Mouse (Mus musculus): ENCODE measurements around the gene Cpm. TPM values are rescaled to one million over a fixed set of nuclear protein-coding genes. Genes with fewer than 3 reads are reported as not detected.

Cpm gene
- polyA plus RNA-seq, 1 experiment from 2014 or later = 49.3 TPM

- H3K4me3 ChIP-seq = no peak overlapping the region
- no peaks in the 10 kb centered on the region for H3K9me3 ChIP-seq
- ATAC-seq (ENCODE audit: borderline replicate concordance, extremely low read depth, low FRiP score, low TSS enrichment) = no peak
- H3K4me1 ChIP-seq = no peaks in the 10 kb centered on the region
- H3K27me3 ChIP-seq = no peaks in the 10 kb centered on the region
- no peak overlapping the region for H3K27ac ChIP-seq
- 0 out of 2 replicates have a peak, but pooled peaks cover 3% of the 10 kb centered on the region for H3K36me3 ChIP-seq
- 69% methylated on average over 14 of the region's 14 CpGs for WGBS
- H3K4me2 ChIP-seq = no peak overlapping the region
- no peak overlapping the region for H3K9ac ChIP-seq
Observed at GRCm38 (mm10) chr10:117681999-117682857, 52.9 kb downstream of the Cpm start.

DNA sequence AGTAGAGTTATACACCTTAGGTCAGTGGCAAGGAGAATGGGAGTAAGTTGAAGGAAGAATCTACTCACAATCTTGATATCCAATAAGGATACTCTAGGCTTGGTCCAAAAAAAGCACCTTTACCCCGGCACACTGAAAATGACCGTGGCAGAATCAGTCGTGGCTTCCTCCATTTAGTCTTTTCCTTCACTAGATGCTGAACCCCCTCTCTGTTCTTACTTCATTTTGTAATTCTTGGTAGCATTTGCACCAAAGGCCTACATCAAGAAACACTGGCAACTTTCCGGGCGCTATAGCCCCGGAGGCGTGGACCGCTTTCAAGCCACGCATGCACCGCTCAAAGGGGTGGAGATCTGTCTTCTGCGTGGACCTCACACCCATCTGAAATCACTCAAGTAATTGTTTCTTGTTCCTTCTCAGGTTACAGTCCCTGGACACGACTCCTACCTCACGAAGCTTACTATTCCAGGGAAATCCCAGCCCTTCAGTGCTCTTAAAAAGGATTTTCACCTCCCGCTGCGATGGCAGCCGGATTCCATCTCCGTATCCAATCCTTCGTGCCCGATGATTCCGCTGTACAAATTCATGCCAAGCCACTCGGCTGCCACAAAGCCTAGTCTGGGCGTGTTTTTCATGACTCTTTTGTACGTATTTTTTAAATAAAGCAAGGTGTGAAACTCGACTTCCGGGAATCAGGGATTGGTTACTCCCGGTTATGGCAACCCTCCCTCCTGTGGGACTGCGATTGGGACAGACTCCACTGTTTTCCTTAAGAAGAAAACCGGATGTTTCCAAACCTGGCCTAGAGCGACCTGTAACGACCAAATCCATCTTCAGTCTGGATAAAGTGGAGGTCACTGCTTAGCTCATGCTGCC lies 53.8 kb downstream of the Cpm start:
- ATAC-seq (ENCODE audit: borderline replicate concordance, extremely low read depth, low FRiP score, low TSS enrichment) = no peak
- H3K4me1 ChIP-seq = no peaks in the 10 kb centered on the region
- no peak overlapping the region for H3K4me2 ChIP-seq
- 77% methylated on average over 30 of the region's 30 CpGs for WGBS
- H3K36me3 ChIP-seq = peaks cover 9% of the 10 kb centered on the region; the same call in 1 of the 2 replicates
- no peak overlapping the region for H3K9ac ChIP-seq
- no peaks in the 10 kb centered on the region for H3K27me3 ChIP-seq
- H3K27ac ChIP-seq = no peak overlapping the region
- no peak overlapping the region for H3K4me3 ChIP-seq
- no peaks in the 10 kb centered on the region for H3K9me3 ChIP-seq

- H3K4me1 ChIP-seq = no peaks in the 10 kb centered on the region
- ATAC-seq (ENCODE audit: borderline replicate concordance, extremely low read depth, low FRiP score, low TSS enrichment) = no peak
- no peaks in the 10 kb centered on the region for H3K27me3 ChIP-seq
- no peak overlapping the region for H3K4me2 ChIP-seq
- H3K9me3 ChIP-seq = no peaks in the 10 kb centered on the region
- no peak overlapping the region for H3K27ac ChIP-seq
- H3K9ac ChIP-seq = no peak overlapping the region
- H3K36me3 ChIP-seq = peaks cover 15% of the 10 kb centered on the region
- no peak overlapping the region for H3K4me3 ChIP-seq
- 82% methylated on average over 9 of the region's 9 CpGs for WGBS
Observed at GRCm38 (mm10) chr10:117683734-117684037, 54.4 kb downstream of the Cpm start.

DNA sequence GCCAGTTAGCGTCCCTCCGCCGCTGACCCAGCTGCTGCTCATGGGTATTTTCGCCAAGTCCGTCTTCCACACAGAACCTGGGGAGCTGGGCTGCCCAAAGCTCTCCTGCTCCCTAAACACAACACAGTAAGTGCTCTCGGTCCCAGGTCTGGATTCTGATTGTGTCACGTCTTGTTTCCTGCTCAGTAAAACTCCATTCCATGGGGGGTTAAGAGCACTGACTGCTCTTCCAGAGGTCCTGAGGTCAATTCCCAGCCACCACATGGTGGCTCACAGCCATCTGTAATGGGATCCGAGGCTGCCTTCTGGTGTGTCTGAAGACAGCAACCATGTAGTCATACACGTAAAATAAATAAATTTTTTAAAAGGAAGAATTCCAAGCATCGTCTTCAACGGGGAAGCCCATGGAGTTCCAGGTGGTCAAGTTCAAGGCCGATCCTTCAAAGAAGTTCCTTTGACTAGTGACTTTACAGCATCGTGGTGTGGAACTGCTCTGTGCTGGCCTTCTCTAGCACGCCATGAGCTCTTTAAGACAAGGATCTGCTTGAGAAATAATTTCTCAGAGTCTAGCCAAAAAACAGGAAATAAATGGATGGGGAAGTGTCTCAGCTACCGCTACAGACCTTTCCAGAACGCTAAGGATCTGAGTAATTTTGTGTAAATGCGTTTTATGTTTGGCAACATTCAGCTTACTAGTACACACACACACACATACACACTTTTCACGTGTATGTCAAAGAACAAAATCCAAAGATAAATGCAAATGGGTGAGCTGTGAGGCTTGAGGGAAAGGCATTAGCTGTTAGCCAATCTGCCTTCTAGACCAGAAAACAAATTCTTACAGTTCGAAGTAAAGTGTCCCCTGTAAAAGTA lies 55.2 kb downstream of the Cpm start:
- Histone ChIP-seq H3K27ac (no peak overlapping the region), H3K4me2 (no peak overlapping the region), H3K4me3 (no peak overlapping the region), H3K9me3 (no peaks in the 10 kb centered on the region), H3K9ac (no peak overlapping the region), H3K27me3 (no peaks in the 10 kb centered on the region), H3K36me3 (peaks cover 23% of the 10 kb centered on the region), H3K4me1 (no peaks in the 10 kb centered on the region)
- ATAC-seq (ENCODE audit: borderline replicate concordance, extremely low read depth, low FRiP score, low TSS enrichment) = no peak
- WGBS = 77% methylated on average over 19 of the region's 19 CpGs

DNA sequence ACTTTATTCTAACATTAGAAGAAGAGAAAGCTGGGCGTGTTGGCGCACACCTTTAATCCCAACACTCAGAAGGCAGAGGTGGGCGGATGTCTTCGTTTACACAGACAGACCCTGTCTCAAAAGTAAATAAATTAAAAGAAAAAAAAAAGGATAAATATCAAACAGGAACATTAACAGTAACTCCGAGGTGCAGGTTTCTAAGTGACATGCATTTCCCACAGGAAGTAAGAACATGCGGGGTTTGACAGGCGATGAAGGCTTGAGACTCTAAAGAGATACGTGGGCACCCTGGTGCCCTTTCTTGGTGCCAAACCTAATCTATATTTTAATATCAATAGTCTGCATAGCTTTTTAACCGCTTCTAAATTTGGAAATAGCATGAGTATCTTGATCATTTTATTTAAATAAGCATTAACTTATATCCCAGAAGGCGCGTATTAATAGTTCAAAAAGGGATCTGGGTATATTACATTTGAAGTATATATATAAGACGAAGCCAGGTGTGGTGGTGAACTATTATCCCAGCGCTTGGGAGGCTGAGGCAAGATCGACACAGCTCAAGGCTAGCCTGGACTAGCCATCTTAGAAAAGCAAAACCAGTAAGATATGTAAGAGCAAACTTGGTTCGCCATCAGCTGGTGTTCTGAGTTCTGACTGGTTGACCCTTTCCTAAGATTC lies 56.0 kb downstream of the Cpm start:
- Histone ChIP-seq H3K4me3 (no peak overlapping the region), H3K4me2 (no peak overlapping the region), H3K4me1 (no peaks in the 10 kb centered on the region), H3K36me3 (peaks cover 30% of the 10 kb centered on the region), H3K27ac (no peak overlapping the region), H3K27me3 (no peaks in the 10 kb centered on the region), H3K9me3 (no peaks in the 10 kb centered on the region), H3K9ac (no peak overlapping the region)
- 80% methylated on average over 15 of the region's 15 CpGs for WGBS
- ATAC-seq (ENCODE audit: borderline replicate concordance, extremely low read depth, low FRiP score, low TSS enrichment) = no peak

DNA sequence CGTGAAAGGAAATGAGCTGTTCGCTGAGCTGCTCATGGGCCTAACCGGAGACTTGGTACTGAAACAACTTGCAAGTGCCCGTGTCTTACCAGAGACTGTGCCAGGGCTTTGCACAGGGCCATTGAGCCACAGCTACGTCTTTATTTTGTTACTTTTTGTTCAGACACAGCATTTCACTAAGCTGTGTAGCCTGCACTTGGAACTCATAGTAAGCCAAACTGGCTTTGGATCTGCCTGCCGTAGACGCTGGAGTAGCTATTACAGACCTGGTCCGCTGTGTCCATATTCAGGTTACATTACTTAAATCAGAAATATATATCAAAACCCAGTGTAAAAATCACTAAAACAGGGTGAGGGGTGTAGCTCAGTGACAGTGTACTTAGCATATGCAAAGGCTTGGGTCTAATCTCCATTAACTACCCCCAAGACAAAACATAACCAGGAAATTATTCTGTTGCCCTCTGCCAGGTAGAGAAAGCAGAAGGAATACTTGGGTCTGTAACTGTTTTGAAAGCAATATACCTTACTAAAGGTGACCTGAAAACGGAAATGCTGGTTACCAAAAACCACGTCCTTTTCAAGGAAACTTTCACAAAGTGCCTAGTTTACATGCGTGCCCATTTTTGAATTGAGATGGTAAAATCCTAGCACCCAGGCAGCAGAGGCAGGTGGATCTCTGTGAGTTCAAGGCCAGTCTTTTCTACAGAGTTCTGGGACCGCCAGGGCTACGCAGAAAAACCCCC lies 56.7 kb downstream of the Cpm start:
- Histone ChIP-seq H3K36me3 (peaks cover 37% of the 10 kb centered on the region), H3K9ac (no peak overlapping the region), H3K4me3 (no peak overlapping the region), H3K4me1 (no peaks in the 10 kb centered on the region), H3K4me2 (no peak overlapping the region), H3K27me3 (no peaks in the 10 kb centered on the region), H3K9me3 (no peaks in the 10 kb centered on the region), H3K27ac (no peak overlapping the region)
- ATAC-seq (ENCODE audit: borderline replicate concordance, extremely low read depth, low FRiP score, low TSS enrichment) = no peak
- 89% methylated on average over 13 of the region's 13 CpGs for WGBS

DNA sequence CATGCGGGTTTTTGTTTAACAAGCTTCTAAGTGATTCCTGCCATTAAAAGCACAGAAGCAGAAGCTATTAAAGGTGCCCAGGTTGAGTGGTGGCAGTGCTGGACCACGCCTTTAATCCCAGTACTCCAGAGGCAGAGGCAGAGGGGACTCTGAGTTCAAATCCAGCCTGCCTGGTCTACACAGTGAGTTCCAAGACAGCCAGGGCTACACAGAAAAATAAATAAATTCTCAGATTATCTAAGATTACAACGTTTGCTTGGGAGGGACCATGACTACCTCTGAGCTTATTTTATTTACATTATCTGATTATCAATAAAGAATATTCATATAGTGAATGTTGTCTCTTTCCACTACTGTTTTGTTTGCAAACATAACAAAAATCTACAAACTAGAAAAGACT lies 57.7 kb downstream of the Cpm start:
- 65% methylated on average over 3 of the region's 3 CpGs for WGBS
- H3K36me3 ChIP-seq = peaks cover 45% of the 10 kb centered on the region
- no peak overlapping the region for H3K9ac ChIP-seq
- no peaks in the 10 kb centered on the region for H3K4me1 ChIP-seq
- H3K27me3 ChIP-seq = no peaks in the 10 kb centered on the region
- no peak for ATAC-seq (ENCODE audit: borderline replicate concordance, extremely low read depth, low FRiP score, low TSS enrichment)
- no peak overlapping the region for H3K4me3 ChIP-seq
- no peak overlapping the region for H3K4me2 ChIP-seq
- no peak overlapping the region for H3K27ac ChIP-seq
- H3K9me3 ChIP-seq = no peaks in the 10 kb centered on the region

- Histone ChIP-seq H3K4me2 (no peak overlapping the region), H3K36me3 (peaks cover 50% of the 10 kb centered on the region), H3K27ac (no peak overlapping the region), H3K4me3 (no peak overlapping the region), H3K27me3 (no peaks in the 10 kb centered on the region), H3K9ac (no peak overlapping the region), H3K9me3 (no peaks in the 10 kb centered on the region), H3K4me1 (no peaks in the 10 kb centered on the region)
- ATAC-seq (ENCODE audit: borderline replicate concordance, extremely low read depth, low FRiP score, low TSS enrichment) = no peak
- 87% methylated on average over 7 of the region's 7 CpGs for WGBS
Observed at GRCm38 (mm10) chr10:117687577-117687976, 58.3 kb downstream of the Cpm start.

- no peak overlapping the region for H3K27ac ChIP-seq
- WGBS = 81% methylated on average over 13 of the region's 13 CpGs
- ATAC-seq (ENCODE audit: borderline replicate concordance, extremely low read depth, low FRiP score, low TSS enrichment) = peak; percentile 35
- H3K4me1 ChIP-seq = no peaks in the 10 kb centered on the region
- H3K27me3 ChIP-seq = no peaks in the 10 kb centered on the region
- H3K36me3 ChIP-seq = peaks cover 56% of the 10 kb centered on the region
- H3K4me3 ChIP-seq = no peak overlapping the region
- no peak overlapping the region for H3K9ac ChIP-seq
- no peaks in the 10 kb centered on the region for H3K9me3 ChIP-seq
- no peak overlapping the region for H3K4me2 ChIP-seq
Observed at GRCm38 (mm10) chr10:117688204-117689151, 59.2 kb downstream of the Cpm start.
